Mouse (Mus musculus) neural tube, embryonic 14.5 days (tissue): ENCODE measurements at regions not wholly inside any gene's neighbourhood (a gene's known extent, or its start where the extent isn't known, plus 50 kb on each side); places are given as distances from the start of the nearest gene placed in this dataset.

Experiments
- ATAC-seq: fragments of 200-750 bp; cut with Nextera tagmentation; 2 replicates; pipeline ENCODE4 v1.8.0; 2017; ENCODE audit warnings: low read depth, mild to moderate bottlenecking, moderate TSS enrichment, moderate library complexity
- H3K27ac ChIP-seq: fragments of 300-500 bp; sonication (generic); 2 replicates; pipeline ENCODE4 v1.5.1; 2014; ENCODE audit warnings: low read depth, mild to moderate bottlenecking, control low read depth, low read length, moderate library complexity, mixed read lengths
- H3K27me3 ChIP-seq: fragments of 300-500 bp; sonication (generic); 2 replicates; pipeline ENCODE4 v1.6.1; 2014; ENCODE audit warnings: low read length; ENCODE audit not compliant: control insufficient read depth, insufficient read depth
- H3K36me3 ChIP-seq: fragments of 300-500 bp; sonication (generic); 2 replicates; pipeline ENCODE4 v1.6.1; 2014; ENCODE audit warnings: low read length, mixed read lengths; ENCODE audit not compliant: control insufficient read depth, insufficient read depth
- H3K4me1 ChIP-seq: fragments of 300-500 bp; sonication (generic); 2 replicates; pipeline ENCODE4 v1.6.1; 2014; ENCODE audit warnings: low read length; ENCODE audit not compliant: control insufficient read depth, insufficient read depth
- H3K4me2 ChIP-seq: fragments of 300-500 bp; sonication (generic); 2 replicates; pipeline ENCODE4 v1.6.1; 2014; ENCODE audit warnings: mild to moderate bottlenecking, low read depth, low read length, control low read depth
- H3K4me3 ChIP-seq: fragments of 300-500 bp; sonication (generic); 2 replicates; pipeline ENCODE4 v1.5.1; 2014; ENCODE audit warnings: low read depth, low read length, control low read depth, mixed read lengths
- H3K9ac ChIP-seq: fragments of 300-500 bp; sonication (generic); replicated peaks from 2 replicates; pipeline ENCODE4 v1.6.1; 2014; ENCODE audit warnings: low read depth, mild to moderate bottlenecking, control low read depth, low read length, mixed read lengths
- H3K9me3 ChIP-seq: fragments of 300-500 bp; sonication (generic); 2 replicates; pipeline ENCODE4 v1.6.1; 2016; ENCODE audit warnings: low read length; ENCODE audit not compliant: control insufficient read depth
- WGBS: fragments of 180-500 bp; shearing (Covaris S2); extraction: QIAGEN DNeasy Blood & Tissue Kit; methylation state at CpG from one replicate; pipeline ENCODE4 v1.1.7; 2014; 5-methylcytosine and 5-hydroxymethylcytosine counted together

- H3K27me3 ChIP-seq, result no peaks in the 10 kb centered on the region
- WGBS, result 93% methylated on average over 6 of the region's 6 CpGs
- H3K36me3 ChIP-seq, result no peaks in the 10 kb centered on the region
- H3K4me1 ChIP-seq, result no peaks in the 10 kb centered on the region
- H3K27ac ChIP-seq, result no peak overlapping the region
- H3K4me3 ChIP-seq, result no peak overlapping the region
- ATAC-seq, result no peak
- H3K4me2 ChIP-seq, result no peak overlapping the region
- H3K9ac ChIP-seq, result no peak overlapping the region
- no peaks in the 10 kb centered on the region for H3K9me3 ChIP-seq
These were observed 303.3 kb downstream of the Ptpru start for GRCm38 (mm10) chr4:131534831-131535230.

- Histone ChIP-seq H3K4me3 (no peak overlapping the region), H3K9me3 (no peaks in the 10 kb centered on the region), H3K9ac (no peak overlapping the region), H3K4me2 (no peak overlapping the region), H3K27me3 (no peaks in the 10 kb centered on the region), H3K36me3 (no peaks in the 10 kb centered on the region), H3K4me1 (no peaks in the 10 kb centered on the region), H3K27ac (no peak overlapping the region)
- WGBS, result 58% methylated on average over 4 of the region's 4 CpGs
- ATAC-seq, result no peak
These were observed 299.9 kb downstream of the Ptpru start for GRCm38 (mm10) chr4:131538237-131538636.

- no peak overlapping the region for H3K4me3 ChIP-seq
- H3K36me3 ChIP-seq, result no peaks in the 10 kb centered on the region
- H3K9ac ChIP-seq, result no peak overlapping the region
- H3K27me3 ChIP-seq, result no peaks in the 10 kb centered on the region
- H3K9me3 ChIP-seq, result no peaks in the 10 kb centered on the region
- H3K4me2 ChIP-seq, result no peak overlapping the region
- WGBS, result 24% methylated on average over 12 of the region's 12 CpGs
- H3K27ac ChIP-seq, result no peak overlapping the region
- ATAC-seq, result no peak
- H3K4me1 ChIP-seq, result no peaks in the 10 kb centered on the region
These were observed 291.5 kb downstream of the Ptpru start for GRCm38 (mm10) chr4:131546422-131547200.

GRCm38 (mm10) chr4:131549581-131549980 lies 288.5 kb downstream of the Ptpru start:
- Histone ChIP-seq H3K9me3 (no peaks in the 10 kb centered on the region), H3K27ac (no peak overlapping the region), H3K36me3 (no peaks in the 10 kb centered on the region), H3K4me1 (no peaks in the 10 kb centered on the region), H3K4me2 (no peak overlapping the region), H3K9ac (no peak overlapping the region), H3K4me3 (no peak overlapping the region), H3K27me3 (no peaks in the 10 kb centered on the region)
- WGBS, result 86% methylated on average over 12 of the region's 12 CpGs
- ATAC-seq, result no peak

- Histone ChIP-seq H3K4me1 (no peaks in the 10 kb centered on the region), H3K9ac (no peak overlapping the region), H3K4me3 (no peak overlapping the region), H3K27me3 (no peaks in the 10 kb centered on the region), H3K4me2 (no peak overlapping the region), H3K36me3 (no peaks in the 10 kb centered on the region), H3K9me3 (no peaks in the 10 kb centered on the region), H3K27ac (no peak overlapping the region)
- no peak for ATAC-seq
- WGBS, result 88% methylated on average over 5 of the region's 5 CpGs
These were observed 279.6 kb downstream of the Ptpru start for GRCm38 (mm10) chr4:131558513-131558912.

- 66% methylated on average over 4 of the region's 4 CpGs for WGBS
These were observed 274.2 kb downstream of the Ptpru start for GRCm38 (mm10) chr4:131563851-131564250.

GRCm38 (mm10) chr4:131565203-131565602 lies 272.9 kb downstream of the Ptpru start:
- Histone ChIP-seq H3K9me3 (no peaks in the 10 kb centered on the region), H3K27ac (no peak overlapping the region), H3K9ac (no peak overlapping the region), H3K4me3 (no peak overlapping the region), H3K36me3 (no peaks in the 10 kb centered on the region), H3K4me1 (no peaks in the 10 kb centered on the region), H3K27me3 (no peaks in the 10 kb centered on the region), H3K4me2 (no peak overlapping the region)
- 88% methylated on average over 7 of the region's 7 CpGs for WGBS
- no peak for ATAC-seq

More at GRCm38 (mm10) chr4:131563851-131564250, 274.2 kb downstream of the Ptpru start:
- Histone ChIP-seq H3K4me2 (no peak overlapping the region), H3K27me3 (no peaks in the 10 kb centered on the region), H3K27ac (no peak overlapping the region), H3K36me3 (no peaks in the 10 kb centered on the region), H3K9ac (no peak overlapping the region), H3K4me1 (no peaks in the 10 kb centered on the region), H3K4me3 (no peak overlapping the region), H3K9me3 (no peaks in the 10 kb centered on the region)
- ATAC-seq, result no peak

- Histone ChIP-seq H3K9ac (no peak overlapping the region), H3K4me2 (no peak overlapping the region), H3K4me1 (no peaks in the 10 kb centered on the region), H3K36me3 (no peaks in the 10 kb centered on the region), H3K27me3 (no peaks in the 10 kb centered on the region), H3K9me3 (no peaks in the 10 kb centered on the region), H3K27ac (no peak overlapping the region), H3K4me3 (no peak overlapping the region)
- no peak for ATAC-seq
- 42% methylated on average over 2 of the region's 2 CpGs for WGBS
These were observed 270.8 kb downstream of the Ptpru start for GRCm38 (mm10) chr4:131567241-131567640.

GRCm38 (mm10) chr4:131569156-131569555 lies 268.9 kb downstream of the Ptpru start:
- Histone ChIP-seq H3K9me3 (no peaks in the 10 kb centered on the region), H3K4me3 (no peak overlapping the region), H3K4me1 (no peaks in the 10 kb centered on the region), H3K9ac (no peak overlapping the region), H3K4me2 (no peak overlapping the region), H3K27me3 (no peaks in the 10 kb centered on the region), H3K27ac (no peak overlapping the region), H3K36me3 (no peaks in the 10 kb centered on the region)
- 51% methylated on average over 5 of the region's 5 CpGs for WGBS
- ATAC-seq, result no peak
